Mouse (Mus musculus) mesoderm, embryonic 11.5 days (tissue): Measurements from ENCODE around the gene Cdh13.
A peak's percentile ranks its signal among the peaks of the same experiment; 100 is the strongest.

Experiments
- DNase-seq: peaks from one replicate; pipeline ENCODE4 v3.0.0-alpha.2; 2012; ENCODE audit warnings: low read depth, low spot score

The Cdh13 gene

GRCm38 (mm10) chr8:118902402-118902801 lies 618.9 kb downstream of the Cdh13 start:
- no peak for DNase-seq

DNA sequence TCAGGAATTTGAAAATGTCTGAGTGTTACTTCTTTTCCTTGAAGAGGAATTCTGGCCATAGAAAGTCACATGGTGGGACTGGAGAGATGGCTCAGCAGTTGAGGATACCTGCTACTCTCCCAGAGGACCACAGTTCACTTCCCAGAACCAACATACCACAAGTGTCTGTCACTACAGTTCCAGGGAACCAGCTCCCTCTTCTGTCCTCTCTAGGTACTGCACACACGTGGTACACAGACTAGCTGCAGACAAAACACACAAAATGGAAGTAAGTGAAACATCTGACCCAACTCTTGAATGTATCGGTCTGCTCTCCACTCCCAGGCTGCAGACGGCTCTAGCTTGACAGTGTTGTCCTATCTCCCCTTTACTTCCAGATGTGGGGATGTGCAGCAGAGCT lies 633.0 kb downstream of the Cdh13 start:
- DNase-seq = no peak

GRCm38 (mm10) chr8:118937412-118937811 lies 653.9 kb downstream of the Cdh13 start:
- DNase-seq = no peak

DNA sequence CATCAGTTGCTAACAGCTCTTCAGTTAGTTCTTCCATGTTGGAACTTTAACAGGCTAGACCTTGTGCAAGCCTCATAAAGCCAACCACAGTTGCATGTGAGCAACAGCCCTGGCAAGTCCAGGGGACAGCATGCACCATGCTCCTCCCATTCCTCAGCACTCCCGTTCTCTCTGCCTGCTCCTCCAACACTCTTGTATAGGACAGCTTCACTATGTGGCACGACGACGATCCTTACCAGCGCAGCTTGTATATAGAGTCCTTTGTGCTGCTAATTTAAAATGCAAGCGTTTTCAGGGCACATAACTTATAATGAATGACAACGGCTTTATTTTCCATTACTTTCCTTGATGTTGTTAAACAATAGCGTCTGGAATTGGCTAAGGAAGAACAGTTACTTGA lies 654.5 kb downstream of the Cdh13 start:
- DNase-seq = peak; percentile 27

- peak; percentile 75 for DNase-seq
These were observed 668.5 kb downstream of the Cdh13 start for GRCm38 (mm10) chr8:118951766-118952741.

DNA sequence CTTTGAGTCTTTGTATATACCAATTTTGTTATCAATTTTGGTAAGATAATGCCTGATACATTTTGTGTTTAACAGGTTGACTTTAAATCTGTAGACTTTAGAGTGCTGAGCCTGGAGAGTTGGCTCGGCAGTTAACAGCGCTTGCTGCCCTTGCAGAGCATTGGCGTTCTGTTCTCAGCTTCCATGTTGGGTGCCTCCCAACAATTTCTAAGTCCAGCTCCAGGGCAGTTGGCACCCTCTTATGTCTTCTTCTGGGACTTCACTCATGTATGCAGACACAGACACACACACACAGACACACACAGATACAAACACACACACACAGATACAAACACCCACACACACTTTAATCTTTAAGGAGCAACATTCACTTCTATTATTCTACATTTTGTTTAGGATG lies 672.6 kb downstream of the Cdh13 start:
- DNase-seq = no peak

DNA sequence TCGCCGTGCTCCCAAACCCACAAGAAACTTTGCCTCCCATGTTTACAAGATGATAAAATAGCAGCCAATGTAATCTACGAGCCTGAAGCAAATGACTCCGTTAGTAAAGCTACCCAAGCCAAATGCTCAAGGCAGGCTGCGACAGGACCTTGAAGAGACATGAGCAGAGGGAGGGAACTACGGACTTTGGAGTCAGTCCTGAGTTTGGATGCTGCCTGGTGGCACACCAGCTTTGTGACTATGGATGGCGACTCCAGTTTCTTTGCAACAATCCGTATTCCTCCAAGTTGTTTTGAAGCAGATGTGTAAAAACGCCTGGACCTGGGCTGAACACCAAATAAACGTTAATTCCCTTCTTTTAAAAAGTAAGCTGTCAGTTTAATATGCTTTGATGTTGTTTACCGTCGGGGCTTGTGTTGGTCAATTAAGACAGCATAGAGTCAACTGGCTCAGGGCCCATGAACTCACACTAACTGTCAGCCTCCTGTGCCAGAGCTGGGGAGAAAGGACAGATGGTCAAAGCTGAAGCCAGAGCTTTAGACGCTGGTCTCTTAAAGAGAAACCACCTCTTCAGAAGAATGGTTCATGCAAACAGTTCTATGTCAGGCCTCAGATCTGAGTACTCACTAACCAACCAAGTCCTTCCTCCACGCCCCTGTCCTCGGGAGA lies 678.5 kb downstream of the Cdh13 start:
- DNase-seq = no peak

DNA sequence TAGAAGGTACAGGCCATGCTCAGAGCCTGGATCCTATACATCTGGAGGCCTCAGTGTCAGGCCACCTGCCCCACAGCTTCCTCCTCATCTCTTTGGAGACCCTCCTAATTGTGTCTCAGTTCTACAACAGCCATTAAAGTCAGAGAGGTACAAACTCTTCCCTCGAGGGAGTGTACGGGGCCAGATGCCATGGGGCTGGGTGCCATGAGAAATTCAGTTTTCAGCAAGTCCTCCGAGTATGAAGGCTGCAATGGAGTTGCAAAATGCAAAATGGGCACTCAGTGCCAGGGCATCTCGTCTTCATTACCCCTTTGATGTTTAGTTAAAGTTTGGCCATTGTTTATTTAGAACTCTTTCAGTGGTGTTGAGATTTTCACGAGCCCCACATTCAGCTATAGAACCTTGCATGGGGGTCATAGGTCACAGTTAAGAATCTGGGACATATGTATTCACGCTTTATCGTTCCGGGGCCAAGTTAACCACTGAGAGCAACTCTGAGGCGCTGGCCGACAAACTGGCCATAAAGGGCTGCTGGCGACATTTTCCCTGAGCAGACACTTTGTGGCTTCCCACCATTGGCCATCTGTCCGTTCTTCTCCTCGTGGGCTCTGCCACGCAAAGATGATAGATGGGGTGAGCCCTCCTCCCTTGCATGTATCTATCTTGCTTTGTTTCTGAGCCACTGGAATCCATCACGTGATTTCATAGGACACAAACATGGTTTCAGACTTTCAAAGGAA lies 681.7 kb downstream of the Cdh13 start:
- DNase-seq = no peak

GRCm38 (mm10) chr8:118968896-118969295 lies 685.4 kb downstream of the Cdh13 start:
- peak; percentile 13 for DNase-seq

DNA sequence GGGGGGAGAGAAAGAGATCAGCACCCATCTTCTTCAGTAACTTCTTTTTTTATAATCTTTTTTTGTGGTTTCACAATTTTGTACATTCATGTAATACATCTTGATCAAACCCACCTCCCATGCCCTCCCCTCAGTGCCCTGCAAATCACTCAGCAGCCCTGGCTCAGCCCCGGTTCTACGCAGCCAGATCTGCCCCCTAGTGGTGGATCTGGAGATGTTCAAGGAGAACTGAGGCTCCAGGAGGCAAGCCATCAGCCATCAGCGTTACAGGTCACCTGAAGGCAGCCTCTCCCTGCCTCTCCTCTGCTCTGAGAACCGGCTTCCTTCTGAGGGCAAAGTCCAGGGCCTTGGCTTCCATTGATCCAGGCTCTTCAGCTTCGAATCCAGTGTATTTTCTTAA lies 696.3 kb downstream of the Cdh13 start:
- peak; percentile 40 for DNase-seq

- DNase-seq = no peak
These were observed 700.2 kb downstream of the Cdh13 start for GRCm38 (mm10) chr8:118983724-118984123.

DNA sequence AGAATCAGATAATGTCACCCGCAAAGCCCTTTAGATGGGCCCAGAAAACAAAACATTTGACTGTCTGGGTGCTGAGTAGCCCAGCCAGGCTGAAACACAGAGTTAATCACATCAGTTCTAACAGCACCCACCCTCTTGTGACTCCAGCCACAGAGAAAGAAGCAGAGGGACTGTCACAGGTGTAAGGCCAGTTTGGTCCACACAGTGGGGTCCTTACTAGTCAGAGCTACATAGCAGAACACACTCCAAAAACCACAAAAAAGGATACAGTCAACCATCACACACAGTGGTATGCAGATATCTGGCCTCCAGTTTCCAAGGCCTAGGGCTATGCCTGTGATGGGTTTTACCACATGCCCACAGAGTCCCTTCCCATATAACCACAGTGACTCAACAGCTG lies 703.3 kb downstream of the Cdh13 start:
- no peak for DNase-seq

- DNase-seq = no peak
These were observed 712.2 kb downstream of the Cdh13 start for GRCm38 (mm10) chr8:118995641-118996188.

- DNase-seq = no peak
These were observed 717.1 kb downstream of the Cdh13 start for GRCm38 (mm10) chr8:119000595-119000994.

GRCm38 (mm10) chr8:119004821-119005220 lies 721.3 kb downstream of the Cdh13 start:
- no peak for DNase-seq

GRCm38 (mm10) chr8:119018675-119019074 lies 735.1 kb downstream of the Cdh13 start:
- no peak for DNase-seq

DNA sequence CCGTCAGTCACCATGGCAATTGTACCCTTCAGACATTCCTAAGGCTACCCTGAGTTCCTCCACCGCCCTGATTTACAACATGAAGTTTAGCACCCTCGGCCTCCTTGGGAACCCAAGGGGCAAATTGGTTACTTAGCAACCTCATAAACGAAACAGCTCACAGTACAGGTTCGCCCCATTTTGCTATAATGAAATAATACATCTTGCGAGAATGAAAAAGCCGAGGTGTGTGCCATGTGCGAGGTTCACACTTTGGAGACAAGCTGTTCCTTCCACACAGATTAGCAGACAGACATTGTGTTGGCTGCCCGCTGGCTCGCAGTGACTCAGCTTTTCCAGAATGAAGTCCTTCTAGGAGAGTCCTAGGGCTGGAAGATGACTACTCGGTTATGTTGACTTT lies 737.2 kb downstream of the Cdh13 start:
- peak; percentile 55 for DNase-seq

- no peak for DNase-seq
These were observed 737.9 kb downstream of the Cdh13 start for GRCm38 (mm10) chr8:119021478-119021877.

GRCm38 (mm10) chr8:119022301-119022870 lies 738.9 kb downstream of the Cdh13 start:
- no peak for DNase-seq

DNA sequence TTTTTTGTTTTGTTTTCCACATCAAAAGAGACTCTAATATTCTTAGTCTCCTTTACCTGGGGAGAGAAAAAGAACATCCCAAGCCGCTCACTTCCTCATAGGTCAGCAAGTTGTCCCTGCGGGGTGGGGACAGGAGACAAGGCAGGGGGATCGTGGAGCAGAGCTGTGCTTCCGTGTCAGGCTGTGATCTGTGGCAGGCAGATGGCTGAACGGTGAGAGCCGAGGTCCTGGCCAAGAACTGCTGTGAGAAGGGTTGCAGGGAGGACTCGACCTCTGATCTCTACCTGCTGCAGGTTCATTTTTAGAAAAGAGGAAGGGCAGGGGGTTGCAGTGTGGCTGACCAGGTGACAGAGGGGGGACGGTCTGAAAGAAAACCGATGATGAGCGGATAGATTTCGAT lies 749.9 kb downstream of the Cdh13 start:
- DNase-seq = no peak

DNA sequence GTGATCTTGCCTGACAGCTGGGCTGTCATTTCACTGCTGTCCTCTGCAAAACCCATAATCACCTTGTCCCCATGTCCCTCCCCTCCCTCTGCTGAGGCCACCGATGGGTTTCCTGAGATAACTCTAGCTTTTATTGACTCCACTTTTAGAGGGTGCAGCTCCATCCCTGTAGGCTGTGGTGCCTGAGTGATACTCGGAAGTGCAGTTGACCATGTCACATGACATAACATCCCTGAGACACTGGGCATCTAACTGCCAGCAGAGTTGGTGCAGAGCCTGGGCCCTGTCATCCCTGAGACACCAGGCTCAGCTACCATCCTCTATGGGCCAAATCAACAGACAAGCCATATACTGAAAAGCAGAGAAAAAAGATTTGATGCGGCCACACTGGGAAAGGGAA lies 750.5 kb downstream of the Cdh13 start:
- DNase-seq = no peak
